Mouse (Mus musculus) bone marrow, adult 2 months (tissue): Measurements from ENCODE around the gene Pnpla1.

Experiments used
- CTCF ChIP-seq: fragments of 200-500 bp; IDR thresholded peaks from 2 replicates; pipeline ENCODE4 v1.5.1; 2011; ENCODE audit warnings: low read length, control low read depth; ENCODE audit not compliant: control insufficient read depth, insufficient read depth
- POLR2A ChIP-seq: fragments of 200-500 bp; IDR thresholded peaks from 2 replicates; pipeline ENCODE4 v1.6.1; 2011; ENCODE audit warnings: low read depth, mild to moderate bottlenecking, control low read depth, low read length, borderline replicate concordance; ENCODE audit not compliant: control insufficient read depth

DNA sequence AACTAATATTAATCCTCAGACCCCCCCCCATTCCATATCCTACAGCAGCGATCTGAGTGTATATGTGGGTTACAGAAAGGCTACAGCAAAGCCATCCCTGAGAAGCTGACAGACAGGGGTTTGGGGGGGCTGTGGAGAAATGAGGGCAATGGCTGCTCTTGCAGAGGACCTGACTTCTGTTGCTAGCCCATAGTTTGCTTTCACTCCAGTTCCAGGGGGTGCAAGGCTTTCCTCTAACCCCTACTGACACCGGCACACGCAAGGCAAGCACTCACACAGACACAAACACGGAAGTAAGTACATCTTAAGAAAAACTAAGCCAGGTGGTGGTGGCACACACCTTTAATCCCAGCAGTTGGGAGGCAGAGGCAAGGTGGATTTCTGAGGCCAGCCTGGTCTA lies 71.2 kb downstream of the Pnpla1 start:
- no peak for TF ChIP-seq CTCF
- TF ChIP-seq POLR2A = no peak
